Comparison of ENCODE assay signal across 17 mouse cellular contexts in the genomic region with DNA sequence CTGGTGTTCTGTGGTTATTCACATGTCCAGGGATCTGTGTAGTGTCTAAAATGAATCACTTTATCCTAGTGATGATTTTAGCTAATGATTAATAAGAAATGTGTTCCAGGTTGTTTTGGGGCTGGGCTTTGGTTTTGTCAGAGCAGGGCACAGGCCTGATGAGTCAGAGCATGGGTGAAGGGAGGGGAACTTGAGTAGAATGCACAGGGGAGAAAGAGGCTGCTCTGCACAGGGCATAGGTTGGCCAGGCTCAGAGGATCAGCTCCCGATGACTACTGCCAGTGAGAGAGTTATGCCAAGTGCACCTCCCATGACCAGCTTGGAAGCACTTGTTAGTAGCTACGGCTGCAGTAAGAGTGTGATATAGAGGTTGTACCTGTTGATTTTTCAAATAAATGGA. TPM values are rescaled to one million over a fixed set of nuclear protein-coding genes. Genes with fewer than 3 reads are reported as not detected.
DNase-seq lines count a peak whose midpoint lies in the region; ATAC-seq and TF ChIP-seq lines count a peak whose summit lies in the region.
"Had no signal": no experiment of that assay in that cellular context is flagged by ENCODE, and none has a peak within 500 bp of the region (broad histone marks: within the 10 kb centered on the region; RNA-seq: fewer than 3 reads in every experiment).

No protein-coding gene starts in this region.

- H3K4me2 ChIP-seq in liver, embryonic 12.5 days, result no peak overlapping the region
- peak overlapping the region; percentile 66 for H3K4me2 ChIP-seq in forebrain, postnatal 0 days (ENCODE audit: low read depth)
- H3K4me2 ChIP-seq in neural tube, embryonic 13.5 days, result peak overlapping the region; percentile 73
- H3K4me2 ChIP-seq: limb, embryonic 13.5 days had no signal

- H3K36me3 ChIP-seq in liver, adult 2 months (ENCODE audit: control insufficient read depth, insufficient read depth, low read length), result no peaks in the 10 kb centered on the region
- no peaks in the 10 kb centered on the region for H3K36me3 ChIP-seq in liver, embryonic 12.5 days
- H3K36me3 ChIP-seq in forebrain, postnatal 0 days (ENCODE audit: insufficient read depth), result no peaks in the 10 kb centered on the region
- H3K36me3 ChIP-seq in neural tube, embryonic 13.5 days, result no peaks in the 10 kb centered on the region
- H3K36me3 ChIP-seq: limb, embryonic 13.5 days had no signal

- TF ChIP-seq CTCF in liver, adult 2 months (IDR thresholded peaks at IDR 0.05; ENCODE audit: low read depth, low read length), result no peak
- TF ChIP-seq CTCF in forebrain, postnatal 0 days (IDR thresholded peaks at IDR 0.05; ENCODE audit: low read depth), result no peak

- ATAC-seq in liver, embryonic 12.5 days, result no peak
- no peak for ATAC-seq in forebrain, postnatal 0 days
- no peak for ATAC-seq in neural tube, embryonic 13.5 days (ENCODE audit: low read depth)

- 59% methylated on average over 2 of the region's 2 CpGs for WGBS in liver, adult 2 months
- 72% methylated on average over 2 of the region's 2 CpGs for WGBS in liver, embryonic 12.5 days (ENCODE audit: insufficient replicate concordance)
- WGBS in forebrain, postnatal 0 days, result 38% methylated on average over 2 of the region's 2 CpGs
- WGBS in neural tube, embryonic 13.5 days, result 73% methylated on average over 2 of the region's 2 CpGs

- no peak overlapping the region for H3K9ac ChIP-seq in liver, adult 2 months (ENCODE audit: low read depth, low read length)
- no peak overlapping the region for H3K9ac ChIP-seq in liver, embryonic 12.5 days
- H3K9ac ChIP-seq in forebrain, postnatal 0 days, result peak overlapping the region; percentile 97
- H3K9ac ChIP-seq in neural tube, embryonic 13.5 days, result peak overlapping the region; percentile 92
- H3K9ac ChIP-seq: limb, embryonic 13.5 days had no signal

- H3K9me3 ChIP-seq in liver, embryonic 12.5 days (replicated peaks), result no peaks in the 10 kb centered on the region
- no peaks in the 10 kb centered on the region for H3K9me3 ChIP-seq in forebrain, postnatal 0 days (ENCODE audit: low read length)
- no peaks in the 10 kb centered on the region for H3K9me3 ChIP-seq in neural tube, embryonic 13.5 days
- H3K9me3 ChIP-seq: limb, embryonic 13.5 days had no signal

- DNase-seq in liver, adult 2 months (ENCODE audit: extremely low read depth, low read depth, low spot score), result peak; percentile 14
- peak; percentile 51 to 73 for DNase-seq in cerebellum, adult 18-20 months
- no peak for DNase-seq in forebrain, postnatal 0 days
- DNase-seq in frontal cortex, postnatal 36 days (ENCODE audit: low spot score in 2 of 2), result no peak
- DNase-seq in heart, postnatal 4 days, result no peak
- no peak for DNase-seq in ovary, adult 18-20 months (ENCODE audit: low spot score)
- DNase-seq: adrenal gland, postnatal 14 days; kidney, adult 11 months; lung, postnatal 4 days; spleen, adult 18-20 months; thymus, adult 2 months had no signal

- no peak overlapping the region for H3K4me3 ChIP-seq in liver, adult 2 months (ENCODE audit: insufficient read depth, low read depth, low read length)
- H3K4me3 ChIP-seq in liver, embryonic 12.5 days, result no peak overlapping the region
- H3K4me3 ChIP-seq in forebrain, postnatal 0 days (ENCODE audit: low read depth, low read length), result peak overlapping the region; percentile 76
- H3K4me3 ChIP-seq in neural tube, embryonic 13.5 days, result peak overlapping the region; percentile 80
- H3K4me3 ChIP-seq: limb, embryonic 13.5 days had no signal

- TF ChIP-seq POLR2A in liver, adult 2 months (IDR thresholded peaks at IDR 0.05; ENCODE audit: extremely low read depth, insufficient read depth, low read length), result no peak

- no peaks in the 10 kb centered on the region for H3K79me2 ChIP-seq in liver, adult 2 months (ENCODE audit: control insufficient read depth, insufficient read depth, low read length)

- no peak overlapping the region for H3K27ac ChIP-seq in liver, adult 2 months (replicated peaks; ENCODE audit: insufficient read depth, low read depth, low read length)
- H3K27ac ChIP-seq in liver, embryonic 12.5 days, result no peak overlapping the region
- peak overlapping the region; percentile 97 for H3K27ac ChIP-seq in forebrain, postnatal 0 days (ENCODE audit: low read depth, low read length)
- no peak overlapping the region for H3K27ac ChIP-seq in neural tube, embryonic 13.5 days (replicated peaks)
- H3K27ac ChIP-seq: limb, embryonic 13.5 days had no signal

- 0 out of 2 replicates have a peak, but pooled peaks cover 7% of the 10 kb centered on the region for H3K27me3 ChIP-seq in liver, adult 2 months (ENCODE audit: control insufficient read depth, insufficient read depth, low read length)
- H3K27me3 ChIP-seq in liver, embryonic 12.5 days (replicated peaks), result peaks cover 66% of the 10 kb centered on the region
- H3K27me3 ChIP-seq in forebrain, postnatal 0 days (ENCODE audit: insufficient read depth, low read length), result no peaks in the 10 kb centered on the region
- no peaks in the 10 kb centered on the region for H3K27me3 ChIP-seq in neural tube, embryonic 13.5 days

- no peaks in the 10 kb centered on the region for H3K4me1 ChIP-seq in liver, adult 2 months (ENCODE audit: control insufficient read depth, insufficient read depth, low read length)
- peaks cover 6% of the 10 kb centered on the region; the same call in 1 of the 2 replicates for H3K4me1 ChIP-seq in liver, embryonic 12.5 days
- peaks cover 31% of the 10 kb centered on the region for H3K4me1 ChIP-seq in forebrain, postnatal 0 days (ENCODE audit: insufficient read depth)
- peaks cover 53% of the 10 kb centered on the region for H3K4me1 ChIP-seq in neural tube, embryonic 13.5 days (replicated peaks)

RNA-seq across cellular contexts. Expression of a gene that starts 3.0 kb away (rescaled TPM):
- under 0.01 and 0.20 TPM in 2 replicates for total RNA-seq in liver, adult 2 months (2014; rRNA removed)
- not detected in 2 replicates for polyA plus RNA-seq in liver, adult 2 months (2012; rRNA removed)
- 96.9 and 97.2 TPM in 2 replicates for polyA plus RNA-seq in liver, embryonic 12.5 days (2016; fragmentation: Nextera tagmentation; extraction: Ambion mirVana)
- total RNA-seq in forebrain, postnatal 0 days (2014; rRNA removed), result 267 and 333 TPM in 2 replicates
- polyA plus RNA-seq in forebrain, postnatal 0 days (2015; fragmentation: Nextera tagmentation; extraction: Ambion mirVana), result 175 and 186 TPM in 2 replicates
- 137 and 148 TPM in 2 replicates for polyA plus RNA-seq in neural tube, embryonic 13.5 days (2015; fragmentation: Nextera tagmentation; extraction: Ambion mirVana)
- 1 to 10 TPM; 2.3 to 3.3 TPM for total RNA-seq in heart, postnatal 4 days (2021)

RNA-seq across cellular contexts. Expression of a gene that starts 15.6 kb away (rescaled TPM):
- not detected in 2 replicates for total RNA-seq in liver, adult 2 months (2014; rRNA removed)
- polyA plus RNA-seq in liver, adult 2 months (2012; rRNA removed), result not detected in 2 replicates
- polyA plus RNA-seq in liver, embryonic 12.5 days (2016; fragmentation: Nextera tagmentation; extraction: Ambion mirVana), result not detected in 2 replicates
- not detected in 2 replicates for total RNA-seq in forebrain, postnatal 0 days (2014; rRNA removed)
- polyA plus RNA-seq in forebrain, postnatal 0 days (2015; fragmentation: Nextera tagmentation; extraction: Ambion mirVana), result not detected in 2 replicates
- not detected in 2 replicates for polyA plus RNA-seq in neural tube, embryonic 13.5 days (2015; fragmentation: Nextera tagmentation; extraction: Ambion mirVana)
- total RNA-seq in heart, postnatal 4 days (2021), result not detected
- total RNA-seq: adrenal gland, postnatal 14 days; common myeloid progenitor, adult 5-6 weeks; ES-E14; layer of hippocampus, postnatal 10 days had no signal
- polyA plus RNA-seq: limb, embryonic 13.5 days; thymus, adult 2 months had no signal

Comparison
In these comparisons a context has a peak if more than half of its experiments do, and no peak if none do; other contexts are left out.
1. RNA of a gene that starts 3.0 kb away (polyA plus RNA-seq): 175 to 186 TPM in forebrain, postnatal 0 days, 137 to 148 TPM in neural tube, embryonic 13.5 days and 96.9 to 97.2 TPM in liver, embryonic 12.5 days; not detected in liver, adult 2 months; every median in the first group is over 10 times any median in the second.
2. DNase-seq: peak in liver, adult 2 months (single experiment) and cerebellum, adult 18-20 months (2 of 2); none in forebrain, postnatal 0 days (single experiment), frontal cortex, postnatal 36 days (0 of 2), heart, postnatal 4 days (single experiment) and ovary, adult 18-20 months (single experiment).
3. H3K4me3 ChIP-seq: peak in forebrain, postnatal 0 days (single experiment) and neural tube, embryonic 13.5 days (single experiment); none in liver, adult 2 months (single experiment) and liver, embryonic 12.5 days (single experiment).
4. H3K9ac ChIP-seq: peak in forebrain, postnatal 0 days (single experiment) and neural tube, embryonic 13.5 days (single experiment); none in liver, adult 2 months (single experiment) and liver, embryonic 12.5 days (single experiment).